Mouse (Mus musculus) neural tube, embryonic 15.5 days (tissue): ENCODE data around the gene Slc39a11. TPM values are rescaled to one million over a fixed set of nuclear protein-coding genes. Genes with fewer than 3 reads are reported as not detected.
A peak's percentile ranks its signal among the peaks of the same experiment; 100 is the strongest.

Experiments used
- ATAC-seq: fragments of 200-750 bp; cut with Nextera tagmentation; 2 replicates; pipeline ENCODE4 v1.8.0; 2017; ENCODE audit warnings: mild to moderate bottlenecking, moderate TSS enrichment, moderate library complexity; ENCODE audit not compliant: low FRiP score
- H3K27ac ChIP-seq: fragments of 300-500 bp; sonication (generic); replicated peaks from 2 replicates; pipeline ENCODE4 v1.5.1; 2015; ENCODE audit warnings: mild to moderate bottlenecking, inconsistent platforms
- H3K27me3 ChIP-seq: fragments of 300-500 bp; sonication (generic); replicated peaks from 2 replicates; pipeline ENCODE4 v1.6.1; 2015; ENCODE audit warnings: inconsistent platforms
- H3K36me3 ChIP-seq: fragments of 300-500 bp; sonication (generic); 2 replicates; pipeline ENCODE4 v1.6.1; 2015; ENCODE audit warnings: inconsistent platforms
- H3K4me1 ChIP-seq: fragments of 300-500 bp; sonication (generic); 2 replicates; pipeline ENCODE4 v1.6.1; 2015; ENCODE audit warnings: inconsistent platforms
- H3K4me2 ChIP-seq: fragments of 300-500 bp; sonication (generic); 2 replicates; pipeline ENCODE4 v1.6.1; 2015; ENCODE audit warnings: inconsistent platforms, mild to moderate bottlenecking, moderate library complexity
- H3K4me3 ChIP-seq: fragments of 300-500 bp; sonication (generic); replicated peaks from 2 replicates; pipeline ENCODE4 v1.5.1; 2015; ENCODE audit warnings: mild to moderate bottlenecking, inconsistent platforms
- H3K9ac ChIP-seq: fragments of 300-500 bp; sonication (generic); replicated peaks from 2 replicates; pipeline ENCODE4 v1.6.1; 2015; ENCODE audit warnings: mild to moderate bottlenecking, inconsistent platforms
- H3K9me3 ChIP-seq: fragments of 300-500 bp; sonication (generic); replicated peaks from 2 replicates; pipeline ENCODE4 v1.6.1; 2016; ENCODE audit warnings: inconsistent platforms
- WGBS: fragments of 180-500 bp; shearing (Covaris S2); methylation state at CpG from one replicate; pipeline ENCODE4 v1.1.7; 2015; ENCODE audit warnings: mixed read lengths; 5-methylcytosine and 5-hydroxymethylcytosine counted together
- polyA plus RNA-seq: library from polyadenylated mRNA; unstranded; fragments of >200 nt; fragmentation: Nextera tagmentation; extraction: Ambion mirVana; gene quantifications from 2 replicates; pipeline ENCODE4 v1.2.1, GENCODE M21; 2015

Slc39a11 gene
- polyA plus RNA-seq, 1 experiment from 2014 or later = 27.7 TPM

- H3K27me3 ChIP-seq = no peaks in the 10 kb centered on the region
- peaks cover 57% of the 10 kb centered on the region for H3K4me1 ChIP-seq
- H3K4me3 ChIP-seq = peak overlapping the region; percentile 91
- peak overlapping the region; percentile 89 for H3K9ac ChIP-seq
- peak; percentile 14 for ATAC-seq
- H3K27ac ChIP-seq = peak overlapping the region; percentile 93
- WGBS = 3% methylated on average over 37 of the region's 38 CpGs
- no peaks in the 10 kb centered on the region for H3K9me3 ChIP-seq
- H3K36me3 ChIP-seq = peaks cover 6% of the 10 kb centered on the region
- H3K4me2 ChIP-seq = peak overlapping the region; percentile 90
Measured at GRCm38 (mm10) chr11:113682897-113683626, 33.2 kb upstream of the Slc39a11 start.

- peak overlapping the region; percentile 90 for H3K4me2 ChIP-seq
- H3K27ac ChIP-seq = no peak overlapping the region
- H3K27me3 ChIP-seq = no peaks in the 10 kb centered on the region
- peaks cover 2% of the 10 kb centered on the region for H3K36me3 ChIP-seq
- H3K4me1 ChIP-seq = peaks cover 59% of the 10 kb centered on the region
- no peak for ATAC-seq
- no peaks in the 10 kb centered on the region for H3K9me3 ChIP-seq
- no peak overlapping the region for H3K9ac ChIP-seq
- no peak overlapping the region for H3K4me3 ChIP-seq
Measured at GRCm38 (mm10) chr11:113681979-113682378, 32.1 kb upstream of the Slc39a11 start.

- Histone ChIP-seq H3K27ac (no peak overlapping the region), H3K36me3 (peaks cover 11% of the 10 kb centered on the region), H3K4me2 (no peak overlapping the region), H3K9me3 (no peaks in the 10 kb centered on the region), H3K9ac (no peak overlapping the region), H3K4me3 (no peak overlapping the region), H3K27me3 (no peaks in the 10 kb centered on the region), H3K4me1 (peaks cover 52% of the 10 kb centered on the region)
- no peak for ATAC-seq
- 90% methylated on average over 2 of the region's 2 CpGs for WGBS
Measured at GRCm38 (mm10) chr11:113680954-113681353, 31.1 kb upstream of the Slc39a11 start.

- peaks cover 40% of the 10 kb centered on the region for H3K4me1 ChIP-seq
- 93% methylated on average over 8 of the region's 8 CpGs for WGBS
- H3K4me2 ChIP-seq = no peak overlapping the region
- peaks cover 22% of the 10 kb centered on the region for H3K36me3 ChIP-seq
- H3K9ac ChIP-seq = no peak overlapping the region
- no peaks in the 10 kb centered on the region for H3K27me3 ChIP-seq
- H3K9me3 ChIP-seq = no peaks in the 10 kb centered on the region
- no peak overlapping the region for H3K4me3 ChIP-seq
- no peak overlapping the region for H3K27ac ChIP-seq
- ATAC-seq = no peak
Measured at GRCm38 (mm10) chr11:113678373-113678772, 28.5 kb upstream of the Slc39a11 start.

- H3K4me2 ChIP-seq = no peak overlapping the region
- H3K9ac ChIP-seq = no peak overlapping the region
- no peak overlapping the region for H3K4me3 ChIP-seq
- no peaks in the 10 kb centered on the region for H3K27me3 ChIP-seq
- H3K4me1 ChIP-seq = peaks cover 33% of the 10 kb centered on the region
- no peaks in the 10 kb centered on the region for H3K9me3 ChIP-seq
- ATAC-seq = no peak
- H3K27ac ChIP-seq = no peak overlapping the region; the same call in 1 of the 2 replicates
- peaks cover 28% of the 10 kb centered on the region for H3K36me3 ChIP-seq
- WGBS = 93% methylated on average over 2 of the region's 2 CpGs
Measured at GRCm38 (mm10) chr11:113677378-113677777, 27.5 kb upstream of the Slc39a11 start.

- no peak overlapping the region for H3K9ac ChIP-seq
- no peak overlapping the region for H3K4me3 ChIP-seq
- H3K4me2 ChIP-seq = no peak overlapping the region
- no peaks in the 10 kb centered on the region for H3K9me3 ChIP-seq
- no peak for ATAC-seq
- no peak overlapping the region for H3K27ac ChIP-seq
- 85% methylated on average over 2 of the region's 2 CpGs for WGBS
- H3K36me3 ChIP-seq = peaks cover 30% of the 10 kb centered on the region
- peaks cover 28% of the 10 kb centered on the region for H3K4me1 ChIP-seq
- H3K27me3 ChIP-seq = no peaks in the 10 kb centered on the region
Measured at GRCm38 (mm10) chr11:113676847-113677246, 27.0 kb upstream of the Slc39a11 start.

GRCm38 (mm10) chr11:113674595-113674994, 24.7 kb upstream of the Slc39a11 start:
- H3K27ac ChIP-seq = no peak overlapping the region
- no peaks in the 10 kb centered on the region for H3K9me3 ChIP-seq
- no peak overlapping the region for H3K4me2 ChIP-seq
- ATAC-seq = no peak
- H3K9ac ChIP-seq = no peak overlapping the region
- H3K4me1 ChIP-seq = peaks cover 15% of the 10 kb centered on the region; the same call in 1 of the 2 replicates
- H3K36me3 ChIP-seq = peaks cover 41% of the 10 kb centered on the region
- no peaks in the 10 kb centered on the region for H3K27me3 ChIP-seq
- WGBS = 83% methylated on average over 5 of the region's 5 CpGs
- H3K4me3 ChIP-seq = no peak overlapping the region

- Histone ChIP-seq H3K36me3 (peaks cover 44% of the 10 kb centered on the region), H3K27ac (no peak overlapping the region), H3K27me3 (no peaks in the 10 kb centered on the region), H3K9me3 (no peaks in the 10 kb centered on the region), H3K4me1 (peaks cover 14% of the 10 kb centered on the region), H3K4me2 (no peak overlapping the region), H3K4me3 (no peak overlapping the region), H3K9ac (no peak overlapping the region)
- WGBS = 96% methylated on average over 4 of the region's 4 CpGs
- ATAC-seq = no peak
Measured at GRCm38 (mm10) chr11:113673614-113674013, 23.7 kb upstream of the Slc39a11 start.

GRCm38 (mm10) chr11:113669711-113670110, 19.8 kb upstream of the Slc39a11 start:
- H3K4me3 ChIP-seq = no peak overlapping the region
- H3K9me3 ChIP-seq = no peaks in the 10 kb centered on the region
- ATAC-seq = no peak
- H3K4me1 ChIP-seq = peaks cover 19% of the 10 kb centered on the region
- H3K9ac ChIP-seq = no peak overlapping the region
- peaks cover 32% of the 10 kb centered on the region for H3K36me3 ChIP-seq
- H3K27ac ChIP-seq = no peak overlapping the region
- 77% methylated on average over 4 of the region's 4 CpGs for WGBS
- H3K27me3 ChIP-seq = no peaks in the 10 kb centered on the region
- H3K4me2 ChIP-seq = no peak overlapping the region

- H3K9ac ChIP-seq = no peak overlapping the region
- no peaks in the 10 kb centered on the region for H3K27me3 ChIP-seq
- H3K4me2 ChIP-seq = no peak overlapping the region
- ATAC-seq = no peak
- no peaks in the 10 kb centered on the region for H3K9me3 ChIP-seq
- H3K4me1 ChIP-seq = peaks cover 19% of the 10 kb centered on the region
- peaks cover 37% of the 10 kb centered on the region for H3K36me3 ChIP-seq
- WGBS = 88% methylated on average over 5 of the region's 5 CpGs
- H3K4me3 ChIP-seq = no peak overlapping the region
- no peak overlapping the region for H3K27ac ChIP-seq
Measured at GRCm38 (mm10) chr11:113668857-113669256, 19.0 kb upstream of the Slc39a11 start.

- WGBS = 84% methylated on average over 4 of the region's 4 CpGs
Measured at GRCm38 (mm10) chr11:113667704-113668103, 17.8 kb upstream of the Slc39a11 start.

GRCm38 (mm10) chr11:113667122-113667521, 17.2 kb upstream of the Slc39a11 start:
- no peaks in the 10 kb centered on the region for H3K27me3 ChIP-seq
- H3K4me3 ChIP-seq = no peak overlapping the region
- H3K4me2 ChIP-seq = no peak overlapping the region
- ATAC-seq = no peak
- WGBS = 47% methylated on average over 2 of the region's 2 CpGs
- peaks cover 43% of the 10 kb centered on the region for H3K36me3 ChIP-seq
- H3K27ac ChIP-seq = 0 out of 2 replicates have a peak overlapping the region, but pooled peaks have one; percentile 20
- no peak overlapping the region for H3K9ac ChIP-seq
- H3K4me1 ChIP-seq = peaks cover 19% of the 10 kb centered on the region
- H3K9me3 ChIP-seq = no peaks in the 10 kb centered on the region

More at GRCm38 (mm10) chr11:113667704-113668103, 17.8 kb upstream of the Slc39a11 start:
- Histone ChIP-seq H3K27ac (no peak overlapping the region), H3K4me3 (no peak overlapping the region), H3K27me3 (no peaks in the 10 kb centered on the region), H3K4me1 (peaks cover 19% of the 10 kb centered on the region), H3K4me2 (no peak overlapping the region), H3K9me3 (no peaks in the 10 kb centered on the region), H3K36me3 (peaks cover 38% of the 10 kb centered on the region), H3K9ac (no peak overlapping the region)
- ATAC-seq = no peak
